Mouse (Mus musculus) myocyte (in vitro differentiated cells): ENCODE results near the gene Ecsit. TPM values are rescaled to one million over a fixed set of nuclear protein-coding genes. Genes with fewer than 3 reads are reported as not detected.

Experiments
- H3K27me3 ChIP-seq: one replicate; pipeline ENCODE4 v1.6.1; 2011; ENCODE audit not compliant: control insufficient read depth, insufficient read depth, insufficient read length
- H3K36me3 ChIP-seq: one replicate; pipeline ENCODE4 v1.6.1; 2011; ENCODE audit not compliant: control insufficient read depth, insufficient read depth
- H3K4me2 ChIP-seq: one replicate; pipeline ENCODE4 v1.6.1; 2011; ENCODE audit warnings: low read depth, control low read depth
- H3K4me3 ChIP-seq: one replicate; pipeline ENCODE4 v1.5.1; 2011; ENCODE audit warnings: mild to moderate bottlenecking, control low read depth, moderate library complexity
- H3K79me2 ChIP-seq: one replicate; pipeline ENCODE4 v1.6.1; 2011; ENCODE audit not compliant: control insufficient read depth, insufficient read depth
- H3ac ChIP-seq: one replicate; pipeline ENCODE4 v1.6.1; 2011; ENCODE audit not compliant: control insufficient read depth, insufficient read length
- CEBPB ChIP-seq: IDR thresholded peaks from 2 replicates; pipeline ENCODE4 v1.6.1; 2011; ENCODE audit warnings: mild to moderate bottlenecking, moderate library complexity; ENCODE audit not compliant: poor library complexity, insufficient read depth, severe bottlenecking
- E2F4 ChIP-seq: IDR thresholded peaks from one replicate; pipeline ENCODE4 v1.6.1; 2011; ENCODE audit warnings: mild to moderate bottlenecking, control low read depth, moderate library complexity; ENCODE audit not compliant: insufficient read depth
- MAX ChIP-seq: IDR thresholded peaks from one replicate; pipeline ENCODE4 v1.6.1; 2011; ENCODE audit warnings: low read depth, mild to moderate bottlenecking, control low read depth
- MYOD1 ChIP-seq, 3 experiments: IDR thresholded peaks; one replicate each; pipeline ENCODE4 v1.6.1; 2011; ENCODE audit warnings: control low read depth in 2 of 3, low read depth in 2 of 3, mild to moderate bottlenecking in 2 of 3, moderate library complexity in 1 of 3; ENCODE audit not compliant: insufficient read length in 2 of 3, control insufficient read depth in 1 of 3
- MYOG ChIP-seq, 3 experiments: IDR thresholded peaks; one replicate each; pipeline ENCODE4 v1.6.1; 2011; ENCODE audit warnings: control low read depth in 2 of 3, low read depth in 2 of 3, mild to moderate bottlenecking in 2 of 3; ENCODE audit not compliant: insufficient read length in 2 of 3, control insufficient read depth in 1 of 3, insufficient read depth in 1 of 3
- POLR2A ChIP-seq: IDR thresholded peaks from one replicate; pipeline ENCODE4 v1.6.1; 2011; ENCODE audit warnings: low read depth, mild to moderate bottlenecking, control low read depth, moderate library complexity; ENCODE audit not compliant: insufficient read length
- POLR2AphosphoS2 ChIP-seq: IDR thresholded peaks from one replicate; pipeline ENCODE4 v1.6.1; 2011; ENCODE audit warnings: low read depth, control low read depth; ENCODE audit not compliant: insufficient read length
- REST ChIP-seq: IDR thresholded peaks from one replicate; pipeline ENCODE4 v1.6.1; 2011; ENCODE audit warnings: mild to moderate bottlenecking, control low read depth, moderate library complexity; ENCODE audit not compliant: insufficient read depth, insufficient read length
- SRF ChIP-seq: IDR thresholded peaks from one replicate; pipeline ENCODE4 v1.6.1; 2011; ENCODE audit warnings: low read depth; ENCODE audit not compliant: control insufficient read depth, insufficient read length
- TCF12 ChIP-seq: IDR thresholded peaks from one replicate; pipeline ENCODE4 v1.6.1; 2011; ENCODE audit warnings: mild to moderate bottlenecking, control low read depth; ENCODE audit not compliant: poor library complexity, insufficient read depth, severe bottlenecking
- TCF3 ChIP-seq: IDR thresholded peaks from one replicate; pipeline ENCODE4 v1.6.1; 2011; ENCODE audit warnings: low read depth, control low read depth; ENCODE audit not compliant: insufficient read length
- USF1 ChIP-seq: IDR thresholded peaks from one replicate; pipeline ENCODE4 v1.6.1; 2011; ENCODE audit warnings: low read depth, mild to moderate bottlenecking, control low read depth, moderate library complexity
- polyA plus RNA-seq: library from polyadenylated mRNA; unstranded; fragments of >200 nt; fragmentation: generic; extraction: Trizol; gene quantifications from one replicate; pipeline ENCODE4 v1.2.1, GENCODE M21; 2012; ENCODE audit warnings: missing spikeins

Ecsit gene
- polyA plus RNA-seq, 1 experiment, result 37.0 TPM

- TF ChIP-seq MAX, result no peak
- no peak for TF ChIP-seq POLR2A
- TF ChIP-seq REST, result no peak
- no peak for TF ChIP-seq E2F4
- TF ChIP-seq TCF3, result no peak
- TF ChIP-seq CEBPB, result no peak
- no peak for TF ChIP-seq MYOG (IDR thresholded peaks at IDR 0.05; ENCODE audit: control insufficient read depth in 1 of 3, insufficient read depth in 1 of 3, insufficient read length in 2 of 3, low read depth in 2 of 3)
- TF ChIP-seq POLR2AphosphoS2, result no peak
- no peak for TF ChIP-seq USF1
- no peak for TF ChIP-seq TCF12
- no peak for TF ChIP-seq SRF
- TF ChIP-seq MYOD1 (IDR thresholded peaks at IDR 0.05; ENCODE audit: control insufficient read depth in 1 of 3, insufficient read length in 2 of 3, low read depth in 2 of 3), result no peak
- no peak overlapping the region for H3K4me3 ChIP-seq
- no peaks in the 10 kb centered on the region for H3K36me3 ChIP-seq
- no peaks in the 10 kb centered on the region for H3K27me3 ChIP-seq
- H3ac ChIP-seq, result no peak overlapping the region
- H3K79me2 ChIP-seq, result no peaks in the 10 kb centered on the region
- H3K4me2 ChIP-seq, result no peak overlapping the region
Measured at GRCm38 (mm10) chr9:22125246-22126027, 40.2 kb upstream of the Ecsit start.

DNA sequence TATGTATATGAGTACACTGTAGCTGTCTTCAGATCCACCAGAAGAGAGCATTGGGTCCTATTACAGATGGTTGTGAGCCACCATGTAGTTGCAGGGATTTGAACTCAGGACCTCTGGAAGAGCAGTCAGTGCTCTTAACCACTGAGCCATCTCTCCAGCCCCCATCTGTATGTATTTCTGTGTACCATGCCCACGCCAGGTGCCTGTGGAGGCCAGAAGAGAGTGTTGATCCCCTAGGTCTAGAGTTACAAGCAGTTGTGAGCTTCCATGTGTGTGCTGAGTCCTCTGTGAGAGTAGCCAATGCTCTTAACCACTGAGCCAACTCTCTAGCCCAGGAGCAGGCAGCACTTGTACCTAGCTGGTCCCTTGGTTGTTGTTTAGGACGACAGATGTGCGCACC lies 38.9 kb upstream of the Ecsit start:
- Histone ChIP-seq H3K4me3 (no peak overlapping the region), H3K36me3 (no peaks in the 10 kb centered on the region), H3ac (no peak overlapping the region), H3K79me2 (no peaks in the 10 kb centered on the region), H3K4me2 (no peak overlapping the region), H3K27me3 (peaks cover 7% of the 10 kb centered on the region)
- TF ChIP-seq E2F4 (no peak), POLR2AphosphoS2 (no peak), TCF12 (no peak), CEBPB (no peak), SRF (no peak), USF1 (no peak)

DNA sequence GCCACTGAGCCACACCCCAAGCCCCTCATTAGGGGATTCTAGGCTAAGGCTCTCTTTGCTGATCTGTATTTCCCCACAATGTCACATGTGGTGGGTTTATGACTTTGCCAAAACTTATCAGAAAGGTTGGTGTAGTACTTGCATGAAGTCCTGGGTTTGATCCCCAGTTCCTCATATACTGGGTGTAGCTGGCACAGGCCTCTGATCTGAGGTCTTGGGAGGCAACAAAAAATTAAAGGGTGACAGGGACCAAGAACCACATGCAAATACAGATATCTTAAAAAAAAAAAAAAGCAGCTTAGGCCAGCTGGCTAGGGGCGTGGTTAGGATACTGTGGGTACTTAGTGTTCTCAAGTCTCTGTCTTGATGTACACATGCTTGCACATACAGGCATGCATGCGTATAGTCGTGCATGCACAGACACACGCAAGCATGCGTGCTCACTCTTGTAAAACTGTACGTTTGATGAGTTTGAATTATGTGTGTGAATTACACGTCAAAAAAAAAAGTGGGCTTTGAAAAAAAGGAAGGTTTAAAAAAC lies 37.9 kb upstream of the Ecsit start:
- no peak overlapping the region for H3K4me2 ChIP-seq
- no peak overlapping the region for H3ac ChIP-seq
- TF ChIP-seq TCF3 (no peak), MYOD1 (IDR thresholded peaks at IDR 0.05; ENCODE audit: control insufficient read depth in 1 of 3, insufficient read length in 2 of 3, low read depth in 2 of 3) (no peak), TCF12 (no peak), SRF (no peak)
- peaks cover 9% of the 10 kb centered on the region for H3K27me3 ChIP-seq
- no peaks in the 10 kb centered on the region for H3K79me2 ChIP-seq
- H3K36me3 ChIP-seq, result no peaks in the 10 kb centered on the region
- no peak overlapping the region for H3K4me3 ChIP-seq

DNA sequence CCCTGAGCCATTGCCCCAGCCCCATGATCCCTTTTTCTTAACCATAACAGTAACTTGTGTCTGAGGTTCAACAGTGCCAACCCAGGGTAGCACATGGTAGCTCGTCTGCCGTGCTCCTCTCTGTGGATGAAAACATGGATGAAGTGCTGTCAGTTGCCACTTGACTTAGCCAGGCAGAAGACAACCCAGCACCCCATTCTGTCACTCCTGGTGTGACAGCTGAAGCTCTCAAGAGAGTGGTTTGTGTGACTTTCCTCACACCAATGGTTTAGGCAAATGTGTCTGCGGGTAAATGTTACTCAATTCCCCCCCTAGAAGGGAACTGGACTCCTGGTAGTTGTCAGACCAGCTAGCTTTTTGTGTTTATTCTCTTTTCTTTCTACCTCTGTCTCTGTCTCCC lies 36.8 kb upstream of the Ecsit start:
- no peaks in the 10 kb centered on the region for H3K36me3 ChIP-seq
- peaks cover 9% of the 10 kb centered on the region for H3K27me3 ChIP-seq
- no peak for TF ChIP-seq TCF12
- TF ChIP-seq POLR2AphosphoS2, result no peak
- no peak for TF ChIP-seq E2F4
- no peak for TF ChIP-seq SRF
- TF ChIP-seq MYOD1 (IDR thresholded peaks at IDR 0.05; ENCODE audit: control insufficient read depth in 1 of 3, insufficient read length in 2 of 3, low read depth in 2 of 3), result no peak
- TF ChIP-seq MAX, result no peak
- TF ChIP-seq POLR2A, result no peak
- no peak overlapping the region for H3K4me3 ChIP-seq
- H3K79me2 ChIP-seq, result no peaks in the 10 kb centered on the region
- no peak overlapping the region for H3K4me2 ChIP-seq
- no peak overlapping the region for H3ac ChIP-seq

DNA sequence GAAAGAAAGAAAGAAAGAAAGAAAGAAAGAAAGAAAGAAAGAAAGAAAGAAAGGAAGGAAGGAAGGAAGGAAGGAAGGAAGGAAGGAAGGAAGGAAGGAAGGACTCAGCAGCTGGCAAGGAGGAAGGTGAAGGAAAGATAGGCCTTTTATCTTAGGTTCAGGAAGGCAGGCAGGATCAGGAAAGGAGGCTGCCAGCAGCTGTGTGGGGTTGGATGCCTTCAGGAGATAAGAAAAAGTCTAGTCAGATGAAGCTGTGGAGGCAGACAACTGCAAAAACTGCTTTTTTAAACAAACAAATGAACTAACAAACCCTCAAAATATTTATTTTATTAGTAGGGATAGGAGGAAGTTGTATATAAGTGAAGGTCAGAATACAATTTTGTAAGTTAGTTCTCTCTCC lies 36.3 kb upstream of the Ecsit start:
- Histone ChIP-seq H3K36me3 (no peaks in the 10 kb centered on the region), H3K4me2 (no peak overlapping the region), H3ac (no peak overlapping the region), H3K27me3 (peaks cover 9% of the 10 kb centered on the region), H3K79me2 (peaks cover 2% of the 10 kb centered on the region), H3K4me3 (no peak overlapping the region)
- no peak for TF ChIP-seq MYOG (IDR thresholded peaks at IDR 0.05; ENCODE audit: control insufficient read depth in 1 of 3, insufficient read depth in 1 of 3, insufficient read length in 2 of 3, low read depth in 2 of 3)
- TF ChIP-seq MAX, result no peak
- TF ChIP-seq MYOD1 (IDR thresholded peaks at IDR 0.05; ENCODE audit: control insufficient read depth in 1 of 3, insufficient read length in 2 of 3, low read depth in 2 of 3), result no peak
- TF ChIP-seq POLR2A, result no peak
- TF ChIP-seq USF1, result no peak
- TF ChIP-seq TCF3, result no peak
- no peak for TF ChIP-seq E2F4
- no peak for TF ChIP-seq TCF12
- TF ChIP-seq SRF, result no peak
